Mouse (Mus musculus) myocyte (in vitro differentiated cells): ENCODE data around the gene Mvb12b.

Source experiments
- CEBPB ChIP-seq: IDR thresholded peaks from 2 replicates; pipeline ENCODE4 v1.6.1; 2011; ENCODE audit warnings: mild to moderate bottlenecking, moderate library complexity; ENCODE audit not compliant: poor library complexity, insufficient read depth, severe bottlenecking
- MYOD1 ChIP-seq, 3 experiments: IDR thresholded peaks; one replicate each; pipeline ENCODE4 v1.6.1; 2011; ENCODE audit warnings: control low read depth in 2 of 3, low read depth in 2 of 3, mild to moderate bottlenecking in 2 of 3, moderate library complexity in 1 of 3; ENCODE audit not compliant: insufficient read length in 2 of 3, control insufficient read depth in 1 of 3
- MYOG ChIP-seq, 3 experiments: IDR thresholded peaks; one replicate each; pipeline ENCODE4 v1.6.1; 2011; ENCODE audit warnings: control low read depth in 2 of 3, low read depth in 2 of 3, mild to moderate bottlenecking in 2 of 3; ENCODE audit not compliant: insufficient read length in 2 of 3, control insufficient read depth in 1 of 3, insufficient read depth in 1 of 3
- POLR2A ChIP-seq: IDR thresholded peaks from one replicate; pipeline ENCODE4 v1.6.1; 2011; ENCODE audit warnings: low read depth, mild to moderate bottlenecking, control low read depth, moderate library complexity; ENCODE audit not compliant: insufficient read length
- USF1 ChIP-seq: IDR thresholded peaks from one replicate; pipeline ENCODE4 v1.6.1; 2011; ENCODE audit warnings: low read depth, mild to moderate bottlenecking, control low read depth, moderate library complexity

GRCm38 (mm10) chr2:33918318-33918717, 30.6 kb upstream of the Mvb12b start:
- TF ChIP-seq POLR2A (no peak), MYOD1 (IDR thresholded peaks at IDR 0.05; ENCODE audit: control insufficient read depth in 1 of 3, insufficient read length in 2 of 3, low read depth in 2 of 3) (no peak), CEBPB (no peak), USF1 (no peak), MYOG (IDR thresholded peaks at IDR 0.05; ENCODE audit: control insufficient read depth in 1 of 3, insufficient read depth in 1 of 3, insufficient read length in 2 of 3, low read depth in 2 of 3) (no peak)
